Mouse (Mus musculus) MEL (cell line): ENCODE results near the gene Tph1.

ENCODE experiments used
- CTCF ChIP-seq, 3 experiments: IDR thresholded peaks in 2 of 3; conservative IDR thresholded peaks in 1 of 3; 2 replicates each; pipeline ENCODE4 v1.5.1; 2011 to 2012; ENCODE audit warnings: low read length in 3 of 3, low read depth in 2 of 3, mild to moderate bottlenecking in 2 of 3, improper control_type of control experiment in 1 of 3, inconsistent platforms in 1 of 3, mixed read lengths in 1 of 3, moderate library complexity in 1 of 3; ENCODE audit not compliant: control insufficient read depth in 1 of 3, insufficient read depth in 1 of 3, poor library complexity in 1 of 3, severe bottlenecking in 1 of 3
- HCFC1 ChIP-seq: IDR thresholded peaks from 2 replicates; pipeline ENCODE4 v1.6.1; 2012; ENCODE audit warnings: low read depth, mild to moderate bottlenecking, inconsistent platforms, low read length, improper control_type of control experiment, moderate library complexity
- KAT2A ChIP-seq: conservative IDR thresholded peaks from 2 replicates; pipeline ENCODE4 v1.6.1; 2012; ENCODE audit warnings: low read depth, low read length, improper control_type of control experiment, inconsistent platforms
- MAX ChIP-seq: IDR thresholded peaks from 2 replicates; pipeline ENCODE4 v1.6.1; 2011; ENCODE audit warnings: low read length, improper control_type of control experiment
- NELFE ChIP-seq: IDR thresholded peaks from 2 replicates; pipeline ENCODE4 v1.6.1; 2011; ENCODE audit warnings: low read depth, low read length, improper control_type of control experiment
- POLR2A ChIP-seq, 2 experiments: IDR thresholded peaks; 2 replicates each; pipeline ENCODE4 v1.6.1; 2011 to 2012; ENCODE audit warnings: low read length in 2 of 2, mild to moderate bottlenecking in 2 of 2, control low read depth in 1 of 2, improper control_type of control experiment in 1 of 2, low read depth in 1 of 2, moderate library complexity in 1 of 2; ENCODE audit not compliant: control insufficient read depth in 1 of 2, insufficient read depth in 1 of 2, poor library complexity in 1 of 2
- SMC3 ChIP-seq: IDR thresholded peaks from 2 replicates; pipeline ENCODE4 v1.6.1; 2011; ENCODE audit warnings: low read depth, low read length, improper control_type of control experiment
- TBP ChIP-seq: IDR thresholded peaks from 2 replicates; pipeline ENCODE4 v1.8.0; 2011; ENCODE audit warnings: low read depth, low read length, improper control_type of control experiment
- USF1 ChIP-seq: IDR thresholded peaks from 2 replicates; pipeline ENCODE4 v1.6.1; 2014; ENCODE audit warnings: low read depth, mild to moderate bottlenecking, inconsistent platforms, low read length, improper control_type of control experiment, moderate library complexity
- ZC3H11A ChIP-seq: IDR thresholded peaks from 2 replicates; pipeline ENCODE4 v1.6.1; 2012; ENCODE audit warnings: low read depth, mild to moderate bottlenecking, inconsistent platforms, low read length, improper control_type of control experiment

DNA sequence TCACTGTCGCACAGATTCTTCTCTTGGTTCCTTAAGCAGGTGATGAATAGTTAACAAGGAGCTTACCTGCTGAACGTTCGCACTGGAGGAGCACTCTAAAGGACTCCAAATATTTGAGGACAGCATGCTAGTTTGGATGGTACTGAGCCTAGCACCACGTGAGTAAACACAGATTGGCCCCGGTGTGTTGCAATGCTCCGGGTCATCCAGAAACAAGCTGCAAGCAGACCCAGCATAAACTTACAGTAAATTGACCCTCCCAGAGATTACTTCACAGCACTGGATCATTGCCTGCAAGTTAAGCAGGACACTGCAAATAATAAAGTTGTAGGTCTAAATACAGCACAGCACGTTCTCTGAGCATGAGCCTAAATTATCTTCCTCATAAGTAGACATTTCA is 47.2 kb upstream of the Tph1 start:
- TF ChIP-seq POLR2A (IDR thresholded peaks at IDR 0.05; ENCODE audit: control insufficient read depth in 1 of 2, insufficient read depth in 1 of 2, low read depth in 1 of 2, low read length in 2 of 2, poor library complexity in 1 of 2) (no peak), CTCF (IDR thresholded peaks at IDR 0.05 in 2 of 3, conservative IDR thresholded peaks at IDR 0.05 in 1 of 3; ENCODE audit: control insufficient read depth in 1 of 3, insufficient read depth in 1 of 3, low read depth in 2 of 3, low read length in 3 of 3, poor library complexity in 1 of 3, severe bottlenecking in 1 of 3) (no peak), ZC3H11A (no peak), HCFC1 (no peak), NELFE (no peak), SMC3 (no peak), MAX (no peak), KAT2A (no peak), USF1 (no peak), TBP (no peak)
